Mouse (Mus musculus) megakaryocyte, embryonic 14.5 days (primary cell): ENCODE data around the gene Ap1b1.

Experiments
- FLI1 ChIP-seq: IDR thresholded peaks from 2 replicates; pipeline ENCODE4 v1.6.1; 2012; ENCODE audit warnings: low read length, inconsistent platforms, mixed read lengths
- GATA1 ChIP-seq: IDR thresholded peaks from 3 replicates; pipeline ENCODE4 v1.6.1; 2012; ENCODE audit warnings: mixed read lengths, low read length, inconsistent platforms, borderline replicate concordance

GRCm38 (mm10) chr11:5057064-5057463 lies 70.4 kb downstream of the Ap1b1 start:
- no peak for TF ChIP-seq GATA1
- TF ChIP-seq FLI1: no peak
